Mouse (Mus musculus) midbrain, embryonic 16.5 days (tissue): ENCODE measurements around the gene AK157302. TPM values are rescaled to one million over a fixed set of nuclear protein-coding genes. Genes with fewer than 3 reads are reported as not detected.
"Not testable (repeated sequence)": the region's sequence is repeated elsewhere in the genome, so short reads cannot be mapped to it uniquely, and the experiment has no call there.

Experiments
- ATAC-seq: fragments of 200-750 bp; cut with Nextera tagmentation; 2 replicates; pipeline ENCODE4 v1.8.0; 2017; ENCODE audit warnings: moderate TSS enrichment
- H3K27ac ChIP-seq: fragments of 300-500 bp; sonication (generic); 2 replicates; pipeline ENCODE4 v1.5.1; 2014; ENCODE audit warnings: mild to moderate bottlenecking, low read length, mixed read lengths
- H3K27me3 ChIP-seq: fragments of 300-500 bp; sonication (generic); 2 replicates; pipeline ENCODE4 v1.6.1; 2014; ENCODE audit warnings: low read depth, low read length, mixed read lengths; ENCODE audit not compliant: control insufficient read depth, insufficient read depth
- H3K36me3 ChIP-seq: fragments of 300-500 bp; sonication (generic); 2 replicates; pipeline ENCODE4 v1.6.1; 2014; ENCODE audit warnings: mild to moderate bottlenecking, low read length, moderate library complexity, mixed read lengths; ENCODE audit not compliant: control insufficient read depth, insufficient read depth
- H3K4me1 ChIP-seq: fragments of 300-500 bp; sonication (generic); 2 replicates; pipeline ENCODE4 v1.6.1; 2014; ENCODE audit warnings: mild to moderate bottlenecking, low read length, mixed read lengths; ENCODE audit not compliant: control insufficient read depth, insufficient read depth
- H3K4me2 ChIP-seq: fragments of 300-500 bp; sonication (generic); 2 replicates; pipeline ENCODE4 v1.6.1; 2014; ENCODE audit warnings: mild to moderate bottlenecking, low read length, mixed read lengths
- H3K4me3 ChIP-seq: fragments of 300-500 bp; sonication (generic); 2 replicates; pipeline ENCODE4 v1.5.1; 2014; ENCODE audit warnings: low read depth, mild to moderate bottlenecking, low read length, moderate library complexity, mixed read lengths
- H3K9ac ChIP-seq: fragments of 300-500 bp; sonication (generic); 2 replicates; pipeline ENCODE4 v1.6.1; 2014; ENCODE audit warnings: low read depth, low read length, mixed read lengths
- H3K9me3 ChIP-seq: fragments of 300-500 bp; sonication (generic); replicated peaks from 2 replicates; pipeline ENCODE4 v1.6.1; 2014; ENCODE audit warnings: mild to moderate bottlenecking, low read length, mixed read lengths; ENCODE audit not compliant: control insufficient read depth, poor library complexity, severe bottlenecking
- WGBS: fragments of 180-500 bp; shearing (Covaris S2); extraction: QIAGEN DNeasy Blood & Tissue Kit; methylation state at CpG from one replicate; pipeline ENCODE4 v1.1.7; 2014; 5-methylcytosine and 5-hydroxymethylcytosine counted together
- polyA plus RNA-seq: library from polyadenylated mRNA; unstranded; fragments of >200 nt; fragmentation: Nextera tagmentation; extraction: Ambion mirVana; gene quantifications from 2 replicates; pipeline ENCODE4 v1.2.1, GENCODE M21; 2015

Gene AK157302
- polyA plus RNA-seq, result 0.43 and 0.56 TPM in 2 replicates

GRCm38 (mm10) chr13:21495080-21495479, at the start of gene AK157302:
AK157302 (plus strand) TSS chr13:21495223.
- Histone ChIP-seq H3K36me3 (no peaks in the 10 kb centered on the region), H3K27ac (no peak within 1 kb of the TSS), H3K9ac (no peak within 1 kb of the TSS), H3K9me3 (no peaks in the 10 kb centered on the region), H3K4me2 (no peak within 1 kb of the TSS), H3K4me3 (no peak within 1 kb of the TSS), H3K27me3 (no peaks in the 10 kb centered on the region), H3K4me1 (no peaks in the 10 kb centered on the region)
- 97% methylated on average over 18 of the region's 21 CpGs for WGBS
- ATAC-seq, result no peak

GRCm38 (mm10) chr13:21446796-21447195, 48.2 kb upstream of the AK157302 start:
- 93% methylated on average over 9 of the region's 9 CpGs for WGBS
- no peak overlapping the region for H3K9ac ChIP-seq
- peaks cover 24% of the 10 kb centered on the region for H3K36me3 ChIP-seq
- no peaks in the 10 kb centered on the region for H3K9me3 ChIP-seq
- no peak overlapping the region for H3K4me3 ChIP-seq
- 0 out of 2 replicates have a peak, but pooled peaks cover under 1% of the 10 kb centered on the region for H3K4me1 ChIP-seq
- H3K4me2 ChIP-seq, result no peak overlapping the region
- no peak for ATAC-seq
- no peaks in the 10 kb centered on the region for H3K27me3 ChIP-seq
- no peak overlapping the region for H3K27ac ChIP-seq

GRCm38 (mm10) chr13:21447856-21448614, 47.0 kb upstream of the AK157302 start:
- 85% methylated on average over 16 of the region's 16 CpGs for WGBS

GRCm38 (mm10) chr13:21453042-21453441, 42.0 kb upstream of the AK157302 start:
- H3K36me3 ChIP-seq, result 0 out of 2 replicates have a peak, but pooled peaks cover 2% of the 10 kb centered on the region
- H3K27me3 ChIP-seq, result peaks cover 6% of the 10 kb centered on the region; the same call in 1 of the 2 replicates
- under 1% methylated on average over 13 of the region's 13 CpGs for WGBS
- H3K9ac ChIP-seq, result peak overlapping the region; percentile 77
- no peaks in the 10 kb centered on the region for H3K9me3 ChIP-seq
- peak; percentile 46 for ATAC-seq
- H3K4me2 ChIP-seq, result peak overlapping the region; percentile 73
- H3K4me1 ChIP-seq, result peaks cover 15% of the 10 kb centered on the region
- H3K4me3 ChIP-seq, result peak overlapping the region; percentile 76
- peak overlapping the region; percentile 71 for H3K27ac ChIP-seq

More at GRCm38 (mm10) chr13:21447856-21448614, 47.0 kb upstream of the AK157302 start:
- Histone ChIP-seq H3K4me2 (no peak overlapping the region), H3K27me3 (no peaks in the 10 kb centered on the region), H3K4me3 (no peak overlapping the region), H3K9me3 (no peaks in the 10 kb centered on the region), H3K4me1 (peaks cover 12% of the 10 kb centered on the region), H3K36me3 (peaks cover 24% of the 10 kb centered on the region), H3K9ac (no peak overlapping the region), H3K27ac (no peak overlapping the region)
- no peak for ATAC-seq

- Histone ChIP-seq H3K27me3 (peaks cover 6% of the 10 kb centered on the region; the same call in 1 of the 2 replicates), H3K4me1 (peaks cover 15% of the 10 kb centered on the region), H3K4me2 (peak within 1 kb of the TSS; percentile 73), H3K9me3 (no peaks in the 10 kb centered on the region), H3K4me3 (peak within 1 kb of the TSS; percentile 76), H3K36me3 (0 out of 2 replicates have a peak, but pooled peaks cover 2% of the 10 kb centered on the region), H3K27ac (peak within 1 kb of the TSS; percentile 71), H3K9ac (peak within 1 kb of the TSS; percentile 77)
- under 1% methylated on average over 23 of the region's 23 CpGs for WGBS
- ATAC-seq, result peak; percentile 96
Observed at GRCm38 (mm10) chr13:21453449-21453848, 41.6 kb upstream of the AK157302 start, which contains the start of gene Zscan26. Zscan26 (minus strand) TSS chr13:21453730.

GRCm38 (mm10) chr13:21454133-21454532, 40.9 kb upstream of the AK157302 start:
- no peak overlapping the region for H3K9ac ChIP-seq
- H3K36me3 ChIP-seq, result no peaks in the 10 kb centered on the region
- H3K4me3 ChIP-seq, result no peak overlapping the region
- no peaks in the 10 kb centered on the region for H3K9me3 ChIP-seq
- WGBS, result 87% methylated on average over 3 of the region's 3 CpGs
- H3K27ac ChIP-seq, result no peak overlapping the region
- ATAC-seq, result no peak
- no peak overlapping the region; the same call in 1 of the 2 replicates for H3K4me2 ChIP-seq
- H3K27me3 ChIP-seq, result peaks cover 6% of the 10 kb centered on the region; the same call in 1 of the 2 replicates
- peaks cover 15% of the 10 kb centered on the region for H3K4me1 ChIP-seq

GRCm38 (mm10) chr13:21456347-21456746, 38.7 kb upstream of the AK157302 start:
- H3K27ac ChIP-seq, result no peak overlapping the region
- H3K36me3 ChIP-seq, result no peaks in the 10 kb centered on the region
- ATAC-seq, result no peak
- no peak overlapping the region for H3K9ac ChIP-seq
- H3K4me2 ChIP-seq, result no peak overlapping the region
- H3K27me3 ChIP-seq, result peaks cover 6% of the 10 kb centered on the region; the same call in 1 of the 2 replicates
- no peak overlapping the region for H3K4me3 ChIP-seq
- H3K4me1 ChIP-seq, result peaks cover 15% of the 10 kb centered on the region
- no peaks in the 10 kb centered on the region for H3K9me3 ChIP-seq
- WGBS, result 4% methylated on average over 4 of the region's 4 CpGs

GRCm38 (mm10) chr13:21462516-21462915, 32.5 kb upstream of the AK157302 start:
- ATAC-seq, H3K9me3 ChIP-seq, H3K36me3 ChIP-seq, H3K4me3 ChIP-seq, H3K27ac ChIP-seq, H3K4me2 ChIP-seq, H3K4me1 ChIP-seq, H3K9ac ChIP-seq, H3K27me3 ChIP-seq: not testable (repeated sequence)
- 60% methylated on average over 9 of the region's 9 CpGs for WGBS

- Histone ChIP-seq H3K9me3 (no peaks in the 10 kb centered on the region), H3K27ac (no peak overlapping the region), H3K36me3 (no peaks in the 10 kb centered on the region), H3K9ac (no peak overlapping the region), H3K4me2 (no peak overlapping the region), H3K4me3 (no peak overlapping the region), H3K27me3 (peaks cover 5% of the 10 kb centered on the region; the same call in 1 of the 2 replicates), H3K4me1 (peaks cover 5% of the 10 kb centered on the region; the same call in 1 of the 2 replicates)
- no peak for ATAC-seq
- 88% methylated on average over 10 of the region's 10 CpGs for WGBS
Observed at GRCm38 (mm10) chr13:21467336-21467735, 27.7 kb upstream of the AK157302 start.
